ENCODE assay signal across 24 mouse cellular contexts in the genomic region with DNA sequence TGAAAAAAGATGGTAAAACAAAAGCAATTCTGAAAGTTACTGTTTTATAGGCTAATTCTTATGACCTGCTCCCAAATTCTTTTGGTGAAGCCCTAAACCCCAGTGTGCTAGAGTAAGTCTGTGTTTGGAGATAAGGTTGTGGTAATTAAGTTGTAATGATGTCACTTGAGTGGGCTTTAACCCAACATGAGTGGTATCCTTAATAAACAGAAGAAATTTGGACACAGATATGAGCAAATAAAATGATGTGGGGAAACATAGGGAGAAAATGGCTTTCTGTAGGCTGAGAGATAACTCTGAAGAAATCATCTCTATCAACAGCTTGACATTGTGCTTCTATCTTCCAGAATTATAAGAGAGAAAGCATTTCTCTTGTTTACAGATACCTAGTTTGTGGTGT.
A peak's percentile ranks its signal among the peaks of the same experiment; 100 is the strongest.
DNase-seq lines count a peak whose midpoint lies in the region; ATAC-seq and TF ChIP-seq lines count a peak whose summit lies in the region.
"Had no signal": no experiment of that assay in that cellular context is flagged by ENCODE, and none has a peak within 500 bp of the region (broad histone marks: within the 10 kb centered on the region; RNA-seq: fewer than 3 reads in every experiment).

No protein-coding gene starts in this region.

- no peak overlapping the region for H3K4me2 ChIP-seq in liver, embryonic 14.5 days (ENCODE audit: low read depth)
- H3K4me2 ChIP-seq in liver, embryonic 11.5 days = no peak overlapping the region
- H3K4me2 ChIP-seq: heart, embryonic 11.5 days; hindbrain, embryonic 12.5 days had no signal

- no peak for ATAC-seq in liver, embryonic 14.5 days (ENCODE audit: insufficient read depth)
- no peak for ATAC-seq in liver, embryonic 11.5 days (replicated peaks; ENCODE audit: low FRiP score)
- peak; percentile 76 for ATAC-seq in common myeloid progenitor, adult 5-6 weeks (replicated peaks; ENCODE audit: low read depth, poor library complexity, severe bottlenecking)
- peak; percentile 97 for ATAC-seq in megakaryocyte-erythroid progenitor cell, adult 5-6 weeks (replicated peaks; ENCODE audit: low FRiP score, low TSS enrichment, poor library complexity, severe bottlenecking)
- ATAC-seq in erythroblast, adult 5-6 weeks (replicated peaks; ENCODE audit: low FRiP score, poor library complexity, severe bottlenecking) = no peak
- ATAC-seq: forebrain, embryonic 14.5 days; forebrain, postnatal 0 days; hindbrain, embryonic 16.5 days; Patski had no signal

- TF ChIP-seq EP300 in liver, embryonic 14.5 days (IDR thresholded peaks at IDR 0.05; ENCODE audit: low read depth) = 0 out of 2 replicates have a peak, but pooled peaks have one; percentile 16
- TF ChIP-seq EP300 in MEL (IDR thresholded peaks at IDR 0.05; ENCODE audit: low read depth in 1 of 2, low read length in 2 of 2) = peak in 1 of 2 experiments; percentile 54; a peak in 2 of 4 replicates

- no peak for DNase-seq in liver, embryonic 14.5 days (ENCODE audit: low read depth in 3 of 3, low spot score in 3 of 3)
- DNase-seq in liver, embryonic 11.5 days (ENCODE audit: low spot score) = no peak
- peak; percentile 34 for DNase-seq in MEL (ENCODE audit: low read depth, low spot score)
- DNase-seq in thymus, postnatal 25 days = no peak
- DNase-seq: adrenal gland, postnatal 10 days; adrenal gland, postnatal 36 days; B cell, adult 2 months; cerebellum, adult 11 months; cerebellum, adult 8-10 months; cerebellum, postnatal 10 days; cerebellum, postnatal 36 days; forebrain, postnatal 0 days; gastrocnemius, adult 2 months; gastrocnemius, postnatal 14 days; heart, adult 11 months had no signal

- H3K9me3 ChIP-seq in liver, embryonic 14.5 days (ENCODE audit: control insufficient read depth, low read length) = no peaks in the 10 kb centered on the region
- H3K9me3 ChIP-seq in liver, embryonic 11.5 days (ENCODE audit: control insufficient read depth, low read length) = no peaks in the 10 kb centered on the region
- no peaks in the 10 kb centered on the region for H3K9me3 ChIP-seq in MEL (replicated peaks; ENCODE audit: insufficient read depth, low read length)
- H3K9me3 ChIP-seq: hindbrain, embryonic 12.5 days had no signal

- H3K4me1 ChIP-seq in liver, embryonic 14.5 days (replicated peaks; ENCODE audit: control insufficient read depth in 2 of 2, insufficient read depth in 2 of 2, low read length in 1 of 2) = no peaks in the 10 kb centered on the region
- no peaks in the 10 kb centered on the region for H3K4me1 ChIP-seq in liver, embryonic 11.5 days (replicated peaks; ENCODE audit: control insufficient read depth, insufficient read depth, low read length)
- H3K4me1 ChIP-seq in MEL (ENCODE audit: control insufficient read depth in 1 of 2, insufficient read depth in 2 of 2, low read length in 2 of 2) = peaks cover 0 to 3% of the 10 kb centered on the region in 2 experiments; a peak in 1 of 4 replicates
- H3K4me1 ChIP-seq: hindbrain, embryonic 12.5 days had no signal

- H3K36me3 ChIP-seq in liver, embryonic 14.5 days (replicated peaks; ENCODE audit: control insufficient read depth, insufficient read depth, low read depth) = no peaks in the 10 kb centered on the region
- no peaks in the 10 kb centered on the region for H3K36me3 ChIP-seq in liver, embryonic 11.5 days (ENCODE audit: control insufficient read depth, insufficient read depth, low read length)
- peaks cover 0 to 8% of the 10 kb centered on the region in 2 experiments; a peak in 2 of 4 replicates for H3K36me3 ChIP-seq in MEL (ENCODE audit: control insufficient read depth in 1 of 2, insufficient read depth in 2 of 2, low read length in 2 of 2)
- H3K36me3 ChIP-seq: hindbrain, embryonic 12.5 days had no signal

- H3K27ac ChIP-seq in liver, embryonic 14.5 days = no peak overlapping the region
- H3K27ac ChIP-seq in liver, embryonic 11.5 days (ENCODE audit: low read depth, low read length) = no peak overlapping the region
- H3K27ac ChIP-seq in MEL (ENCODE audit: control insufficient read depth, low read depth, low read length) = no peak overlapping the region
- H3K27ac ChIP-seq: gastrocnemius, adult 2 months; hindbrain, embryonic 12.5 days had no signal

- no peak for TF ChIP-seq CTCF in liver, embryonic 14.5 days (IDR thresholded peaks at IDR 0.05; ENCODE audit: low read depth)
- TF ChIP-seq CTCF in MEL (IDR thresholded peaks at IDR 0.05 in 2 of 3, conservative IDR thresholded peaks at IDR 0.05 in 1 of 3; ENCODE audit: control insufficient read depth in 1 of 3, insufficient read depth in 1 of 3, low read depth in 2 of 3, low read length in 3 of 3, poor library complexity in 1 of 3, severe bottlenecking in 1 of 3) = no peak

- H3K79me2 ChIP-seq in MEL (ENCODE audit: control insufficient read depth, insufficient read depth, low read length, poor library complexity) = no peaks in the 10 kb centered on the region

- TF ChIP-seq POLR2A in MEL (IDR thresholded peaks at IDR 0.05; ENCODE audit: control insufficient read depth in 1 of 2, insufficient read depth in 1 of 2, low read depth in 1 of 2, low read length in 2 of 2, poor library complexity in 1 of 2) = no peak

- no peak overlapping the region for H3K4me3 ChIP-seq in liver, embryonic 14.5 days (ENCODE audit: insufficient read depth in 1 of 2, low read depth in 2 of 2, low read length in 2 of 2)
- no peak overlapping the region for H3K4me3 ChIP-seq in liver, embryonic 11.5 days (ENCODE audit: low read depth, low read length)
- H3K4me3 ChIP-seq in MEL (ENCODE audit: control insufficient read depth in 1 of 2, insufficient read depth in 1 of 2, low read depth in 2 of 2, low read length in 2 of 2) = no peak overlapping the region
- H3K4me3 ChIP-seq: gastrocnemius, adult 2 months; hindbrain, embryonic 12.5 days had no signal

- no peak overlapping the region for H3K9ac ChIP-seq in liver, embryonic 14.5 days (replicated peaks)
- H3K9ac ChIP-seq in liver, embryonic 11.5 days (ENCODE audit: low read depth, low read length) = no peak overlapping the region
- no peak overlapping the region for H3K9ac ChIP-seq in MEL (ENCODE audit: control insufficient read depth, low read depth, low read length, poor library complexity, severe bottlenecking)
- H3K9ac ChIP-seq: forebrain, postnatal 0 days; hindbrain, embryonic 12.5 days had no signal

- no peak for TF ChIP-seq RAD21 in MEL (IDR thresholded peaks at IDR 0.05; ENCODE audit: low read depth, low read length)

- no peaks in the 10 kb centered on the region for H3K27me3 ChIP-seq in liver, embryonic 14.5 days (ENCODE audit: control insufficient read depth, insufficient read depth, low read length)
- 0 out of 2 replicates have a peak, but pooled peaks cover 3% of the 10 kb centered on the region for H3K27me3 ChIP-seq in liver, embryonic 11.5 days (replicated peaks; ENCODE audit: control insufficient read depth, insufficient read depth, low read length)
- peaks cover 3 to 8% of the 10 kb centered on the region in 2 experiments for H3K27me3 ChIP-seq in MEL (ENCODE audit: control insufficient read depth in 1 of 2, insufficient read depth in 2 of 2, low read length in 2 of 2)
- H3K27me3 ChIP-seq: CH12.LX had no signal

TF ChIP-seq in MEL, 35 proteins besides CTCF, POLR2A, EP300 and RAD21:
- no peak for TF ChIP-seq MYC (IDR thresholded peaks at IDR 0.05; ENCODE audit: low read depth, low read length)
- TF ChIP-seq ETS1 (IDR thresholded peaks at IDR 0.05; ENCODE audit: low read depth, low read length) = peak; percentile 40; the same call in 1 of the 2 replicates

Comparison
In these comparisons a context has a peak if more than half of its experiments do, and no peak if none do; other contexts are left out.
1. ATAC-seq: peak in common myeloid progenitor, adult 5-6 weeks (single experiment) and megakaryocyte-erythroid progenitor cell, adult 5-6 weeks (single experiment); none in liver, embryonic 14.5 days (single experiment), liver, embryonic 11.5 days (single experiment) and erythroblast, adult 5-6 weeks (single experiment).